Mouse (Mus musculus) heart, embryonic 13.5 days (tissue): ENCODE data around the gene Trp53i11. TPM values are rescaled to one million over a fixed set of nuclear protein-coding genes. Genes with fewer than 3 reads are reported as not detected.

Source experiments
- ATAC-seq: fragments of 200-750 bp; cut with Nextera tagmentation; 2 replicates; pipeline ENCODE4 v1.8.0; 2017; ENCODE audit warnings: moderate TSS enrichment; ENCODE audit not compliant: insufficient number of reproducible peaks, low FRiP score, low TSS enrichment; ENCODE audit errors: extremely low read depth
- H3K27ac ChIP-seq: fragments of 300-500 bp; sonication (generic); replicated peaks from 2 replicates; pipeline ENCODE4 v1.5.1; 2015; ENCODE audit warnings: moderate library complexity, mild to moderate bottlenecking, inconsistent platforms
- H3K27me3 ChIP-seq: fragments of 300-500 bp; sonication (generic); replicated peaks from 2 replicates; pipeline ENCODE4 v1.6.1; 2015; ENCODE audit warnings: mild to moderate bottlenecking, inconsistent platforms
- H3K36me3 ChIP-seq: fragments of 300-500 bp; sonication (generic); 2 replicates; pipeline ENCODE4 v1.6.1; 2015; ENCODE audit warnings: mild to moderate bottlenecking, inconsistent platforms
- H3K4me1 ChIP-seq: fragments of 300-500 bp; sonication (generic); 2 replicates; pipeline ENCODE4 v1.6.1; 2015; ENCODE audit warnings: inconsistent platforms
- H3K4me2 ChIP-seq: fragments of 300-500 bp; sonication (generic); 2 replicates; pipeline ENCODE4 v1.6.1; 2015; ENCODE audit warnings: inconsistent platforms, mild to moderate bottlenecking, moderate library complexity
- H3K4me3 ChIP-seq: fragments of 300-500 bp; sonication (generic); 2 replicates; pipeline ENCODE4 v1.5.1; 2015; ENCODE audit warnings: moderate library complexity, mild to moderate bottlenecking, inconsistent platforms
- H3K9ac ChIP-seq: fragments of 300-500 bp; sonication (generic); 2 replicates; pipeline ENCODE4 v1.6.1; 2015; ENCODE audit warnings: inconsistent platforms, mild to moderate bottlenecking, moderate library complexity
- H3K9me3 ChIP-seq: fragments of 300-500 bp; sonication (generic); 2 replicates; pipeline ENCODE4 v1.6.1; 2016; ENCODE audit warnings: inconsistent platforms
- WGBS: fragments of 180-500 bp; shearing (Covaris S2); methylation state at CpG from one replicate; pipeline ENCODE4 v1.1.7; 2015; ENCODE audit warnings: mixed read lengths; 5-methylcytosine and 5-hydroxymethylcytosine counted together
- polyA plus RNA-seq: library from polyadenylated mRNA; unstranded; fragments of >200 nt; fragmentation: Nextera tagmentation; extraction: Ambion mirVana; gene quantifications from 2 replicates; pipeline ENCODE4 v1.2.1, GENCODE M21; 2015

Gene Trp53i11
- polyA plus RNA-seq, 1 experiment from 2014 or later, result 24.5 TPM

DNA sequence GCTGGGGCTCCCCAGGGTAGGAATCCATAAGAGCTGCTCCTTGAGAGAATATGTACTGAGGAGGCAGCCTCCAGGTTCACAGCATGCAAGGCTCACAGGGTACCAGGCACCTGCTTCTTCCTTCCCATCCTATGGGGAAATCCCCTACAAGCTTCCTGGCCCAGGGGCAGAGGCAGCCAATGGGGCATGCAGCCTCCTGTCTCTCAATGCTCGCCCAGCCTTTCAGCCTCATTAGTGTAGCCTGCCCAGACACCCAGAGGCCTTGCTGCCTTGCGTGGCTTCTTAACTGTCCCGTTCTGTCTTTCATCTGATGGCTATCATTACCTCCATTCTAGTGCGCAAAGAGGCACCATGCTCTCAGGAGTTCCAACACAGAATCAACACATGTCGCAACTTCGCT is 61.7 kb downstream of the Trp53i11 start:
- Histone ChIP-seq H3K4me1 (peaks cover 22% of the 10 kb centered on the region), H3K27ac (no peak overlapping the region), H3K4me3 (no peak overlapping the region), H3K27me3 (no peaks in the 10 kb centered on the region), H3K4me2 (no peak overlapping the region), H3K9ac (no peak overlapping the region), H3K9me3 (peaks cover 7% of the 10 kb centered on the region), H3K36me3 (peaks cover 10% of the 10 kb centered on the region; the same call in 1 of the 2 replicates)
- WGBS, result 76% methylated on average over 6 of the region's 6 CpGs
- no peak for ATAC-seq

DNA sequence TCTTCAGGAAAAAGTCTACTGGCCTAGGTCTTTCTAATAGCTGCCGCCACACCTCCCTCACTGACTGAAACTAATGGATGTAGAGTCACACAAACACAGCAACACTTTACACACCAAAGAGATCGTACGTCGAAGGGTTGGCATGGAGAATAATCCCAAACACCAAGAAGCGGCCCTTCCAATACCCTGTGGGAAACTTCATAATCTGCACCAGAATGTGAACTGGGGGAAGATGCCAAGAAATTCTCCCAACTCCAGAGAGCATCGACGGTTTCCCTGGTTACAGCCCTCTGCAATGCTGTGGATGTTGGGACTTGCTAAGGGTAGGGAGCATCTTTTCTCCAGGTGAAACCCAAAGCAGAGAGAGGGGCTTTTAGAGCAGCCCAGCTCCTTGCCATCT is 63.3 kb downstream of the Trp53i11 start:
- WGBS, result 87% methylated on average over 7 of the region's 7 CpGs
- H3K9ac ChIP-seq, result no peak overlapping the region
- no peak for ATAC-seq
- no peaks in the 10 kb centered on the region for H3K27me3 ChIP-seq
- no peak overlapping the region for H3K4me2 ChIP-seq
- peaks cover 17% of the 10 kb centered on the region for H3K4me1 ChIP-seq
- H3K4me3 ChIP-seq, result no peak overlapping the region
- H3K9me3 ChIP-seq, result peaks cover 7% of the 10 kb centered on the region
- H3K27ac ChIP-seq, result no peak overlapping the region
- 0 out of 2 replicates have a peak, but pooled peaks cover 6% of the 10 kb centered on the region for H3K36me3 ChIP-seq

Other genes with a start within 250 kb of the Trp53i11 start
- gene Prdm11, start 141.4 kb upstream of the Trp53i11 start, polyA plus RNA-seq, result 2.8 and 3.6 TPM in 2 replicates
- gene Tspan18, start 147.0 kb downstream of the Trp53i11 start, polyA plus RNA-seq, result 41.7 and 43.2 TPM in 2 replicates